Mouse (Mus musculus): Measurements from ENCODE around the gene Dusp27. TPM values are rescaled to one million over a fixed set of nuclear protein-coding genes. Genes with fewer than 3 reads are reported as not detected.

Dusp27 gene
- polyA plus RNA-seq (2021; fragmentation: Nextera tagmentation): 0.04 and 0.06 TPM in 2 replicates
- long read RNA-seq, experiment 1: 0 reads
- long read RNA-seq, experiment 2: 0 reads

DNA sequence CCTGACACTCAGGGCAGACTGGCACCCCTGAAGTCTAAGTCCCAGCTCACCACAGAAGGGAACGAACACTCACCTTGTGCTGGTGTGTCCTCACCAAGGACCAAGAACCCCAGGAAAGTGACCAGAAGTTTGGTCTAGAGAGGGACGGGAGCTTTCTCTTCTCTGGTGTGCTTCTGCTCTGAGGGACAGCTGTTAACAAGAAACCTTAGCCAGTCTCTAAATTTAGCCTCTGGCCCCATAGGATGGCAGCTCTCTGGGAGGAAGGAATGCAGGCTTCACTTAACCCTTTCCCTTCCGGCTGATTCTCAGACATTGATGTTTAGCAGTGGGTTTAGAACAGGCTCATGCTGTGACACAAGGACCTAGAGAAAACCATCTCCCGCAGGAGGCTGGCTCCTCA lies at the start of gene Dusp27:
Gene Dusp27, minus strand, starts transcription at position 204 of the 400 bp plus-strand sequence.

DNA sequence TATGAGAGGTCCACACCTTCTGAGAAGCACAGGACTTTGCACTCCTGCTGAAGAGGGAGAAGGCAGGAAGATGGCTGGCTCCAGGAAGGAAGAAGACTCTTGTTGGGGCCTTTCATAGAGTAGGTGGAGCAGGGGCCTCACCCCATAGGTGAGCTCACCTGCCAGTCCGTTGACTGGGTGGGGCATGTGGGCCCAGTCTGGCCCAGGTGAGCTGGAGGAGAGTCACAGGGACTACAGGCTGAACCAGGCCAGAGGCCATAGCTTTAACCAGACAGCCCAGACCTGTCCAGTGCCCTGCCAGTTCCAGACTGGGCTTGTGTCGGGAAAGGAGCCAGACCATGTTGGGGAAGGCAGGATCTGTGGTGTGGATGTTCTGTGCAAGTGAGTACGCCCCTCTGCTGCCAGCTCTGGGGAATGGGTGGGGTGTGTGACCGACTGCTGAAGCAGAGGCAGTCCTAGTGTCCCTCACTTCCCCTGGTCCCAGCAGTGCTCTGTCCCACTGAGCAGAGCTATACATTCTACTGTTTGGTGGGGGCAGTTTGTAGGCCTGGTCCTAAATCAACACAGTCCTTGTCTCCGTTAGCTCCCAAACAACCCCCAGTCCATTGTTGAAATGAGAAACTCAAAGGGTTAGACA lies 2.6 kb upstream of the Dusp27 start, which contains the start of gene Gpa33:
Gene Gpa33, plus strand, starts transcription at position 15 of the 637 bp plus-strand sequence.

Other genes starting within 250 kb of the Dusp27 start
- gene Pou2f1, start 125.2 kb downstream of the Dusp27 start, polyA plus RNA-seq (2021; fragmentation: Nextera tagmentation): 7.2 and 8.0 TPM in 2 replicates
- gene Gpa33, start 2.3 kb upstream of the Dusp27 start, polyA plus RNA-seq (2021; fragmentation: Nextera tagmentation): not detected in 2 replicates
- gene Mael, start 110.8 kb upstream of the Dusp27 start, polyA plus RNA-seq (2021; fragmentation: Nextera tagmentation): not detected in 2 replicates
- 6.5 and 7.0 TPM in 2 replicates for gene Ildr2, start 126.2 kb upstream of the Dusp27 start, polyA plus RNA-seq (2021; fragmentation: Nextera tagmentation)

Measured in layer of hippocampus, adult 6 months (tissue).